Mouse (Mus musculus): ENCODE results near the gene Tfdp1.

The Tfdp1 gene

DNA sequence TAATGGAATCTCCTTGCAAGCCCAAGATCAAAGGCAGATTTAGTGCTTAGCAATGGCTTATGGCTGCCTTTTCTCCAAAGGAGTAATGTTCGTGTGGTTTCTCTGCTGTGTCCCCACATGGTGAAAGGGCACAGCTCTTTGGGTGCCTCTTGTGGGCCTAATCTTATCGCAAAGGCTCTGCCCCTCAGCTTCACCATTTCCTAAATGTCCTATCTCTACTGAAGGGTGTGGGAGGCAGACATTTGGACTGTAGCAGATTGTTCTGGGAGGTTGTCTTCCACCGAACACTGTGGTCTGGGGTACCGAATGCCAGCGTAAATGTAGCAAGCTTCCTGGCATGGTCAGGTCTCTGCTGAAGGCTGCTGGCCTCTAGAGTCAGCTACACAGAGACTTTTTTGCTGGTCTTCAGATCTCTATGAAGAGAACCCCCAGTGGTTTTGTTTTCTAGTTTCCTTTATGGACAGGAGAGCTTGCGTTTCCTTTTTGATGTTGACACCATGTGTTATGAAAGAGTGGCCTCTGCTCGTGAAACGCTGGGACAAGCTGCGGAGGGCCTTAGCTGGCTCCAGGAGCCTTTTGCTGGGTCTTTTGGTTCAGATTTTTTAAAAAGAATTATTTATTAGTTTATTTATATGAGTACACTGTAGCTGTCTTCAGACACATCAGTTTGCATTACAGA lies 14.7 kb downstream of the Tfdp1 start:
- no peak for DNase-seq

DNA sequence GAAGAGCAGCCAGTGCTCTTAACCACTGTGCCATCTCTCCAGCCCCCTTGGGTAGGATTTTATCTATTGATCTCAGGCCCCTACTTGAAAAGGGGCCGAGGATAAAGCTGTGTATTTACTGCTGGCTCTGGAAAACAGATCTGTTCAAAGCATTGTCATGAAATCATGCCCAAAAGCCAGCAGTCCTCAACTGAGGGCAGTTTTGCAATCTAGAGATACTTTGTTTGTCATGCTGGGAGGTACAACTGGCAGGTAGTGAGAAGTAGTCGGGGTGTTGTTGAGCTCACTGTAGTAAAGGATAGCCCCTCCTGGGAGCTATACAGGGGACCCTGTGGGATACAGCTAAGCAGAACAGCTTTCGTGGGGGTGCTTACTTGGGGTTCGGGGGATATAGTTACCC lies 15.3 kb downstream of the Tfdp1 start:
- DNase-seq: no peak

DNA sequence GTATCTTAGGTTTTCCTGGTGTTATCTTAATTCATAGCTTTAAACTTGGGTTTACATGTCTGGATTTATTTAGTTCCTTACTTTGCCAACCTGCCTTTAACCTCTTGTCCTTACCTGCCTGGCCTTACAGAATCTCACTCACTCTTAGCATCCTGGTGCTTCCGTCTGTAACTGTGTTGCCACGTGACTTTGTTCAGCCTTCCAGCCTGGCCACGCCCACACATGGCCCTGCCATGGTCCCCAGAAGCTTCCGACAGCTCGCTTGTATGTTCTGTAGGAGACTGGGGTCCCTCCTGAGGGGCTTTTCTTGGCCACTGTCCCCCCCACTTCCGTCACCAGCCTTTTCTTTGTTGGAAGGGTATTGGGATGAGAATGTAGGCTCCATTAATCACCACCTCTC lies 17.7 kb downstream of the Tfdp1 start:
- DNase-seq: no peak

DNA sequence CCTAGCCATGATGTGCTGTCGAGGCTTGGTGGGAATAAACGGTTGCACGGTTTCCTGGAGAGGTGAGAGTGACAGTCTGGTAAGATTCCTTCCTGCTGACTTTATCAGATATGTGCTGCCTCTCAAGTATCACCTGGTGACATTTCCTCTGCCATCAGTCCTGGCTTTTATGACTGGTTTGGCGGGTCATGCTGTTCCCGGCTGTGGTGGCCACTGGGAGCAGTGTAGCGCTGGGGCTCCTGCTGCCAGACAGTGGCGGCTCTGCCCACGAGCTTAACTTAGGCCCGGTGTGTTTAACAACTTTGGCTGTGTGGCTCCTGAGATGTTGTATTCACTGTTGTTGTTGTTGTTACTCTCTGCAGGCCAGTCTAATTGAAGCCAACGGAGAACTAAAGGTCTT lies 18.1 kb downstream of the Tfdp1 start:
- DNase-seq: no peak

DNA sequence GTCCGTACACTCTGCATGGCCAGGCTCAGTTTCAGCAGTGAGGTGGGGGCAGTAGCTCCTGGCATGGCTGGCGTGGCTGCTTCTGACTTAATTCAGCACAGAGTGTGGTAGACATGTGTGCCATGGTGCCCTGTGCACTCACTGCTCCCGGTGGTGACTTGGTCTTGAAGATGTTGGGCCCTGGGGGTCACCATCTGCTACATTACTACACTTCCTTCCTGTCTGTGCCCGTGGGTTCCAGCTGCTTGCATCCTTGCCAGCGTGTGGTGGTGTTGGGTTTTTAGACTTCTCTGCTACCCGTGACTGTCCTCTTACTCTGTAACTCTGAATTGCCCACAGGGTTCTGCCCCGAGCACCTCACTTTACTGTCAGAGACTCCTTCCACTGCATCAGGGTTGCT lies 21.7 kb downstream of the Tfdp1 start:
- no peak for DNase-seq

DNA sequence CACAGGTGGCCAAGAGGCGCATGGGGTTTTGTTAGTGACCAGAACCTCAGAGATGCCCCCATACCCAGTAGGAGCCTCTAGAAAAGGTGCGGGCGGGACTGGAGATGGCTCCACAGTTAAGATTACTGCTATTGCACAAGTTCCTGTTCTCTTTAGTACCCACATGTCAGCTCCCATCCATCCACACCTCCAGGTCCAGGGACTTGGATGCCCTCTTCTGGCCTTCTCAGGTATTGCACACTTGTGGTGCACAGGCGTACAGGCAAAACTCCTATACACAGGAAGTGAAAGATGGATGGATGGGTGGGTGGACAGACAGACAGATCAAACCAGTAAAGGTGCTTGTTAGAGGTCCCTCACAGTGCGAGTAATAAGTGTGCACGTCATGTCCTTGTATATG lies 23.3 kb downstream of the Tfdp1 start:
- no peak for DNase-seq

DNA sequence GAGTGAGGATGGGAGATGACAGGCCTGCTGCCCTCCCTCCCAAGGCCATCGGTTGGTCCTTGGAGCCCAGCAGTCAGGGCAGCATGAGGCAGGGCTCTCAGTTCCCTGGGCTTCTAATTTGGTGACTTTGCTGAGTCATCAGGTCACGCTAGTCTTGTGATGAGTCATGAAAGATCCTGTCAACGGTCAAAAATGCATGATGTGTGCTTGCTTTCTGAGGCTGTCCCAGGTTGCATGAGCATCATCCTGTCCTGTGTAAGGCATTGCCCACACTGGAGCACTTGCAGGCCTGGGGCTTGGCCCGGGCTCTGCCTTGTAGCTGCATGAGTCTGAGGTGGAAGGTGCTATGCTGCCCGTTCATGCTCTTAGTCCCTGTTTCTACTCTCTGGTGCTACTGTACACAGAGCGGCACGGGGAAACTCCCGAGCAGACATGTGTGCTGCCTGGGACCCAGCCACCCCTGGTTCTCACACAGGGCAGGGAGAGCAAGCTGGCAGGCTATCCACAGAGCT lies 34.7 kb downstream of the Tfdp1 start:
- DNase-seq: no peak

DNA sequence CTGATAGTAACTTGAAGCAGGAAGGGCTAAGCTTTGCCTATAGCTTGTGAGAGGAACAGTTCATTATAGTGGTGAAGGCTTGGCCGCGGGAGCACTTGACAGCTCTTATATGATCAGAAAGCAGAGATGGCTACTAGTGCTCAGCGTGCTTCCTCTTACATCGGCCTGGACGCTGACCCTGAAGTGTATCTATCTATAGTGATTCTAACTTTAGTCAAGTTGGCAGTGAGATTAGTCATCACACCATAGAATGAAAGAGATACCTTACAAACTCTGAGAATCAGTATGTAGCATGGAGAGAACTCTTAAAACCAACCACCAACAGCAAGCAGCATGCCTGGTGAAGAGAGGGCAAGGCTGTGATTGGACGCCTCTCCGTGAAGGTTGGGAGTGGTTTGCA lies 43.1 kb downstream of the Tfdp1 start:
- no peak for DNase-seq

DNA sequence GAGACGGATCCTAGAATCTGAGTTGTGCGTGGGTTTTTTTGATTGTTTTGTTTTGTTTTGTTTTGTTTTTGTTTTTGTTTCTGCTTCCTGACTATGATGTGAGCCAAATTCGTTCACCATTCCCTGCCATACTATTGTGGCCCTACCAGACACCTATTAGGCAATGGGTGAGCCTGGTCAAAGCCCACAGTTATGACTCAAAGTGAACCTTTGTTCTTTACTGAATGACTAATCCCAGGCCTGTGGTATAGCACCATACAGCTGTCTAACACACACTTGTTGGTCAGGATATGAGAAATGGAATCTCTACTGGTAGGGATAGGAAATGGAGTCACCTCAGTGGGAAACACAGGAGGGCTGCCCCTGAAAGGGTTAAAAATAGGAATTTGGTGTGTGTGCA lies 44.0 kb downstream of the Tfdp1 start:
- no peak for DNase-seq

DNA sequence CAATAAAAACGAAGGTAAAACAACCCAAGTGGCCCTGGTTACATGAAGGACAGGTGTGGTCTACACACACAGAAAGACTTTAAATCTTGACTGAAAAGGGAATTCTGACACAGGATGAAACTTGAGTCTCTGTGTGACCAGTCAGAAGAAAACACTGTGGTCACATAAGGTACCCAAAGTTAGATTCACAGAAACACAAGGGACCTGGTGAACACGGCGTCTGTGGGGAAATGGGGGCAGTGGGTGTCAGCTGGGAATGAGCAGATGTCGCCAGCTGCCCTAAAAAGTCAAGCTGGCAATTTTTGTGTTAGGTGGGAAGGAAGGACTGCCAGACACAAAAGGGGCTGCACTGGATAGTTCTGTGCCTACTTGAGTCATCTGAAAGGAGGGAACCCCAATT lies 44.4 kb downstream of the Tfdp1 start:
- DNase-seq: no peak

DNA sequence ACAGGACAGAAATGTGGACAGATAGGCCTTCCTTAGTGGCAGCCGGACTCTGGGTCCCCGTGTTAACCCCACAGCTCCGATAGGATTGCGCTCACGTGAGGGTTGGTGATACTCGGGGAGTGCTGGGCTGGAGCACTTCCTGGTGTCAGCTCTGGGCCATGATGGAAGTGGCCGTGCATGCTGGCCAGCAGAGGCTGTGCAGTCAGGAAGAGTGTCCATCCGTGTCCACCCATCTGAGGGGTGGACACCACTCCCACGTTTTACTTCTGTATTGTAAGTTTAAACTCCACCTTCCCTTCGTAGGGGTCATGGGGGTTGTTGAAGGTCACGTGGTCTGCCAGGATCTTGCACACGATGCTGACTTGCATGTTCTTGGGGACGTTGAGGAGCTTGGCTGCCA lies 47.8 kb downstream of the Tfdp1 start:
- DNase-seq: no peak

DNA sequence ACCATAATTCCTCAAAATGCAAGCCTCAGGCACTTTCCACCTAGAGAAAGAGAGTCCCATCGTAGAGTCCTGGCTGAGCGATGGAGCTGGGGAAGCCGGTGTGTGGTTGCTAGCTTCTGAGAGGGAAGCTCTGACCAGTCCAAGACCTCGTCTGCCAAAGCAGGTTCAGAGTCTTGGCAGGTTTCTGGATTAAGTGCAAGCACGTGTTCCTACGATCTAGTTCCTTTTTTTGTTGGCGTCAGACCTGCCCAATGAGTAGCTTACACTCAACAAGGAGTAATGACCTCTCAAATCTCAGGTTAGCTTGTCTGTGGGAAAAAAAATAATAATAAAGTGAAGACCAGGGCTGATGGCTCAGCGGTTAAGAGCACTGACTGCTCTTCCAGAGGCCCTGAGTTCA lies 49.2 kb downstream of the Tfdp1 start:
- DNase-seq: no peak

DNA sequence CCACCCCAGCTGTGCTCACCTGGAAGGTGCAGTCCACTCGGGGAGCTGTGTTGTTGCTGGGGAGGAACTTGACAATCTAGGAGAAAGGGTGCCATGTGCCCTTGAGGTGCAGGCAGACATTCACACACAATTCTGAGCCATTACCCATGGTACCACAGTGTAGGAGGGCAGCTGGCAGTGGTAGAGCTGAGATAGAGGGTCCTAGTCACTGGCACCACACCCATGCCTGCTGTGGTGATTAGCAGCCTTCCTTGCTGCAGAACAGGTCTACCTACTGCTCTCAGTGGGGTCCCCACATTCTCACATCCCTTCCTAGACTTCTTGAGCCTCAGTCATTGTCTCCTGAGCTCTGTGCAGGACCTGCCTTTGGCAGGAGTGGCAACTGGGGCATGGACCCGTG lies 50.2 kb downstream of the Tfdp1 start:
- no peak for DNase-seq

DNA sequence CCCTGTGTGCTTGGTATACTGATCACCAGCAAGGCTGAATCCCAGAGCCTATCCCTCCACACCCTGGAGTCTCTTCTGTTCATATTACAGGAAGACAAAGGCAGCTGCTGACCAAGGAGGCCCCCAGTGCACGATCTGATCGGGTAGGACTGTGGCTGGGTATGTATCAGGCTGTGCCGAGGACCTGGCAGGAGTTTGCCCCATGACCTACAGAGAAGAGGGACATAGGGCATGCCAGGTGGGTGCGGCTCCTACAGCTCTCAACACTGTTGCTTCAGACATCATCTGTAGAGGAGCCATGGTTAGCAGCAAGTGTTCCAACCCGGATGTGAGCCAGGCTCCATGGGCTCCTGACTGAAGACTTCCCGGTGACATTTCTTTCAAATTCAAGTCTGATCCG lies 55.3 kb downstream of the Tfdp1 start:
- no peak for DNase-seq

DNA sequence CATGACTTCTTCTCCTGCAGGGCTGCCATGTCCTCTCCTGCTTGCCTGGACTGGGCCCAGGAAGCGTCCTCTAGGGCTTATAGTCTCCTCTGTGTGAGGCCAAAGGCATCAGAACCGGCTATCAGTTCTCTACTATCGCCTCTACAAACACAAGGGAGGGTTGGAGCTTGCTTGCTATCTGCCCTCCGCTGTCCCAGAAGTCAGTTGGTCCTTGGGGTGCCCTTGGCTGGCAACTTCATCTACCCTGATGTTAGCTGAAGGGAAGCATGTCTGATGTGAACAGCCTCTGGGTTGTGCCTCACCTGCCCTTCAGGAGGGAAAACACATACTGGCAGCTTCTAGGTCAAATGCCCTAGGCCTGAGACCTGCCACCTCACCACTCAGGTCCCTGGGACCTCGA lies 58.2 kb downstream of the Tfdp1 start, which contains the start of gene Atp4b:
TSS of gene Atp4b (minus strand) at position 101 of the 400 bp plus-strand sequence.
- DNase-seq: no peak

DNA sequence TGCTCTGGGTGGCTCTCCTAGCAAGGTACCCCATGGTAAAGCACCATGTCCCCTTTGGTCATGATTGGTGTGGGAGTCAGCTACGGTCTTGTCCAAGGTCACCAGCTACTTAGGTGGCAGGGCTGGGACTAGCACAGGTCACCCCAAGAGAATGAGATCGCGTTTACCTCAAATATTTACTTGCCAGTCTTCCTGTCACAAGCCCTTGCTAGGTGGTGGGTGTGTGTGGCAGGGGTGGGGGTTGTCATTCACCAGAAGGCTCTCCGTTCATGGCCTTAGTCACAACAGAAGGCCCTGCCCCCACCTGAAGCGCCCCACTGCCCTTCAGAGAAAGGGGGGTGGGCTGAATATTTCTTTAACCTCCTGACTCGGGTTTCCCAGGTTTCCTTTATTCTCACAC lies 65.0 kb downstream of the Tfdp1 start:
- no peak for DNase-seq

DNA sequence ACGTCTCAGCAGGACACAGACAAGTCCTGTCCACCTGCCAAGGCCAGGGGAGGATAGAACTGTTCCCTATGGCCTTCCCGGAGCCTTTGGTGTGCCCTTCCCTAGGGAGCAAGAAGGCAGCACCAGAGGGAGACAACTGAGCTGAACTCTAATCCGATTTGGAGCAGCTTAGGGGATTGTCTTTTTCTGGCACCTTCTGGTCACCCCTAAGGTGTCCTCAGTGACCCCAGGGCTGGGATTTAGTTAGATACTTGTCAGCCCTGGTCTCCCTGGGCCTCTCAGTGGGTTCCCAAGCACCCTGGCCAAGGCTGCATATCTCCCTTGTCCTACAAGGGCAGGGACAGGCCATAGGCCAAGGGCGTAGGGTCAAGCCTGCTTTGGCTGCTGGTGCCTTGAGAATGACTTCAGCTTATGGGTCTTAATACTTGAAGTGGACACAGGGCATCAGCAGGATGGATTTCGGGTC lies 66.1 kb downstream of the Tfdp1 start, which contains the start of gene Grk1:
TSS of gene Grk1 (plus strand) at position 416 of the 466 bp plus-strand sequence.
- no peak for DNase-seq

DNA sequence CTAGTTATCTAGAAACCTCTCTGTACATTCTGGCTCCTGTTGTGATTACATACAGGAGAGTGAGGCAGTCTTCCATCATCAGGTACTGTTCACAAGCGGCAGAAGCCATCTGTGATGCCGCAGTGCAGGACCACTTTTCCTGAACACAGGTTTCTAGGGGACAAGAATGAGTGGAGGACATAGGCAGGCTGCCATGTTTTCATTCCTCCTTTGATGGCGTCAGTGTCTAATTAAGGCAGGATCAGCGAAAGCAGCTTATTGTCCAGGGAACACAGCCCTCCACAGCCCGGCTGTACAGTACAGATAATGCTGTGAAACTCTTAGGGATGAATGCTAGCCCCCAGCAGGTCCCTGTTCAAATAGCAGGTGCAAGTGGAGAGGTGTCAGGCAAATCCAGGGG lies 67.5 kb downstream of the Tfdp1 start:
- no peak for DNase-seq

DNA sequence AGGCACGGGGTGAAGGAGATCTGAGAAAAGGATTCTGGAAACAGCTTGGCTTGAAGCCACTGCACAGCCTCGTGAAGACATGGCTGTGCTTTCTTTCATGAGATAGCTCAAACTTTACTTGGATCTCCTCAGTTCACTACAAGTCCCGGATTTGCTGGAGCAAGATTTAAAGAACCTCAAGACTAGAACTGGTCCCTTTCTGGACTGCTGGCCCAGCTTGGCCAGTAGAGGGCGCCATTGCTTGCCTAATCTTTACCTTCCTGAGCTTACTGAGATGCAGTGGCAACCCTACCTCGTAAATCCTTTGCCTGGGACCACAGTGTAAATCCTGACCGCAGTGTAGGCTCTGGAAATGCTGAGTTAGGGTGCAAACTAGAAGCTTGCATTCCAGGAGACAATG lies 73.0 kb downstream of the Tfdp1 start:
- peak; percentile 14 to 43 for DNase-seq

DNA sequence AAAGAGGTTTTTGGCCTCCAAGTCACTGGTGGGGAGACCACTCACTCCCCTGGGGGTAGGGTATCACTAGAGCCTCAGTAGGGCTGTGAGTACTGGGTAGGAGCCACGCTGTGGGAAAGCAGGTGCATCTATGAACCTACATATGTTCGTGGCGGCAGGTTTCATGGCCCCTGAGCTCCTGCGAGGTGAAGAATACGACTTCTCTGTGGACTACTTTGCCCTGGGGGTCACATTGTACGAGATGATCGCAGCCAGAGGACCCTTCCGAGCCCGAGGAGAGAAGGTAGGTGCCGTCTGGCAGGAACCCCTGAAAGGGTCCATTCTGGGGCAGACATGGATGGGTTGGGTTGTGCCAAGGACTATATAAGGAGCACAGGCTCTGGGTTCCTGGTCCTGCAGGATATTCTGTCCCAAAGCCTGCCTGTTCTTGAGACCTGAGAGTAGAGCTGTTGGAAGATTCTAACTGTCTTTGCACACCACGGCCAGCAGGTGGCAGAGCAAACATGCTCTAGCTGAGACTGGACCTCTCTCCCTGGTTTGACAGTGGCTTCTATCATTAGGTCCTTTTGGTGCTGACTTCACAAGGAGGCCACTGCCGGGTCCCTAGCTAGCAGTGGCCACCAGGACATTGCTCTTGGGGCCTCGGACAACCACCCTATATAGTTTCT lies 74.5 kb downstream of the Tfdp1 start:
- DNase-seq: peak in 1 of 2 experiments; percentile 38

DNA sequence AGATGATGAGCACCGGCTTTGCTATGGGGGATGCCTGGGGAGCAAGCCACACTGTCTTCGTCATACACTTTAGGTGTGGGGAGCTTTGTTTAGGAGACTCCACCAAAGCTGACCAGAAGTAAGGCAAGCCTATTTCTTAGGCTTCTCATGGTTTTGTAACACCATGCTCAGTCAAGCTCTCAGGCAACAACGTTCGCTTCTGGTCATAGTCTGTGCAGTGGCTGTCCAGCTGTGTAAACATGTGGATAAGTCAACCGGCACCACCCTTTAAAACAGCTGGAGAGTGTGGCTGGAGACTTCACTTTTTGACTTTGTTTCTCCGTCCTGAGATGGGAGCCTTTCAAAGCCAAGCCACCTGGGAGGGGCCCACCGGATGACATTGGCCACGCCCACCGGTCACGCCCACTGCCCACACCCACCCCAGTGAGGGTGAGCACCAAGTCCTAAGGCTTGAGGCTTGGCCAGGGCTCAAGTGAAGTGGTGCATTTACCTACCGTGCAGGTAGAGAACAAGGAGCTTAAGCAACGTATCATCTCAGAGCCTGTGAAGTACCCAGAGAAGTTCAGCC lies 75.4 kb downstream of the Tfdp1 start:
- DNase-seq: no peak

DNA sequence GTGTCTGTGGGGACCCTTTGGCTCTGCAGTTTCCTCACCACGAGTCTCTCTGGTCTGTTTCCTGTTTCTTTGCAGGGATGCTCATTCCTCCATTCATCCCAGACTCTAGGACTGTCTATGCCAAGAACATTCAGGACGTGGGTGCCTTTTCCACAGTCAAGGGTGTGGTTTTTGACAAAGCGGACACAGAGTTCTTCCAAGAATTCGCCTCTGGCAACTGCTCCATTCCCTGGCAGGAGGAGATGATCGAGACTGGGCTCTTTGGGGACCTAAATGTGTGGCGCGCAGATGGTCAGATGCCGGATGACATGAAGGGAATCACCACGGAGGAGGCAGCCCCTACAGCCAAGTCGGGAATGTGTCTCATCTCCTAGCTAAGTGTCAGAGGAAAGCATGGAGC lies 77.3 kb downstream of the Tfdp1 start:
- DNase-seq: no peak

DNA sequence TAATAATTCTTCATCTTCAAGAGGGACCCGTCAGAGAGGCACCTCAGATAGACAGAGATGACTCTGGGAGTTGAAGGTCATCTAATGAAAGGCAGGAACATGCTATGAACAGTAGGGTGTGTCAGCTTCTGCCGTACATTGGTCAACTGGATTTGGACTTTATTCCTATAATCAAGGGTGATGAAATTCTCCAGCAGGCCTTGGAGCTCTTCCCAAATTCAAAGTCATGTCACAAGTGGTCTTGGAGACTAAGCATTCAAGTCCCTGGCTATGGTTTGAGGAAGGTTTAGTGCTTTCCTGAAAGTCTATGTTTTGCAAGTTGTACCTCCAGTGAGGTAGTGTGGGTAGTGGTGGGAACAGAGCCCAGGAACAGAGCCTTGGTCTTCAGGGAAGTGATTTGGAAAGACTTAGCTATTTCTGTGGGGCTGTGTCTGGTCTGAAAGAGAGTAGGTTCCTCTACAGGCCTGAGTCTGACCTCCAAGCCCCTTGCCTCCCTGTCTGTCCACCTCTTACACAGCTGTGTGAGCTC lies 80.6 kb downstream of the Tfdp1 start:
- DNase-seq: no peak

DNA sequence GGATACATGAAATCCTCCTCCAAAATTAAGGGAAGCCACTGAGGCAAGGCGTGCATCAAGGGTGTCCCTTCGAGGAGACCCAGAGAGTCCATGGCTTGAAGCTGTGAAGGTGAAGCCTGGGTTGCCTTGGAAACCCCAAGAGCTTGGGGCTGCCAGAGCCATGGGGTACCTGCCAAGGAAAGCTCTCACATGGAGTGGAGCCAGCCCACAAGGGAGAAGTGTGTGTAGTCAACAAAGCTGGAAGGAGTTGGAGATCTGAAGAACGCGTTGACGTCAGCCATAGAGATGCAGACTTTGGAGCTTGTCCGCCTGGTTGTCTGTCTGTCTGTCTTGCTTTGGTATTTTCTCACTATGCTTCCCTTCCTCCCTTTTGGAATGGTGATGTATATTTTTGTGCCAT lies 82.4 kb downstream of the Tfdp1 start:
- no peak for DNase-seq

Data from spleen, adult 18-20 months (tissue).